Mouse (Mus musculus) heart, embryonic 16.5 days (tissue): ENCODE measurements around the gene Grm8. TPM values are rescaled to one million over a fixed set of nuclear protein-coding genes. Genes with fewer than 3 reads are reported as not detected.

Experiments
- ATAC-seq: fragments of 200-750 bp; cut with Nextera tagmentation; replicated peaks from 2 replicates; pipeline ENCODE4 v1.8.0; 2017; ENCODE audit warnings: moderate number of reproducible peaks; ENCODE audit not compliant: insufficient read depth, low FRiP score; ENCODE audit errors: extremely low read depth
- H3K27ac ChIP-seq: fragments of 300-500 bp; sonication (generic); 2 replicates; pipeline ENCODE4 v1.5.1; 2014; ENCODE audit warnings: mild to moderate bottlenecking, low read length, control low read depth, moderate library complexity
- H3K27me3 ChIP-seq: fragments of 300-500 bp; sonication (generic); 2 replicates; pipeline ENCODE4 v1.6.1; 2014; ENCODE audit warnings: low read length, mixed read lengths; ENCODE audit not compliant: control insufficient read depth, insufficient read depth
- H3K36me3 ChIP-seq: fragments of 300-500 bp; sonication (generic); 2 replicates; pipeline ENCODE4 v1.6.1; 2014; ENCODE audit not compliant: control insufficient read depth, insufficient read depth
- H3K4me1 ChIP-seq: fragments of 300-500 bp; sonication (generic); 2 replicates; pipeline ENCODE4 v1.6.1; 2014; ENCODE audit warnings: low read length, mixed read lengths; ENCODE audit not compliant: control insufficient read depth, insufficient read depth
- H3K4me2 ChIP-seq: fragments of 300-500 bp; sonication (generic); 2 replicates; pipeline ENCODE4 v1.6.1; 2014; ENCODE audit warnings: low read depth, mild to moderate bottlenecking, control low read depth, low read length
- H3K4me3 ChIP-seq: fragments of 300-500 bp; sonication (generic); 2 replicates; pipeline ENCODE4 v1.5.1; 2014; ENCODE audit warnings: mild to moderate bottlenecking, control low read depth, low read length
- H3K9ac ChIP-seq: fragments of 300-500 bp; sonication (generic); 2 replicates; pipeline ENCODE4 v1.6.1; 2014; ENCODE audit warnings: low read length, control low read depth
- H3K9me3 ChIP-seq: fragments of 300-500 bp; sonication (generic); replicated peaks from 2 replicates; pipeline ENCODE4 v1.6.1; 2016; ENCODE audit warnings: low read length; ENCODE audit not compliant: control insufficient read depth
- WGBS: fragments of 180-500 bp; shearing (Covaris S2); extraction: QIAGEN DNeasy Blood & Tissue Kit; methylation state at CpG from one replicate; pipeline ENCODE4 v1.1.7; 2014; 5-methylcytosine and 5-hydroxymethylcytosine counted together
- polyA plus RNA-seq: library from polyadenylated mRNA; unstranded; fragments of >200 nt; fragmentation: Nextera tagmentation; extraction: Ambion mirVana; gene quantifications from 2 replicates; pipeline ENCODE4 v1.2.1, GENCODE M21; 2015

Grm8 gene
- polyA plus RNA-seq, 1 experiment from 2014 or later: 0.25 TPM

GRCm38 (mm10) chr6:28132056-28132455 lies 2.9 kb downstream of the Grm8 start:
- ATAC-seq: no peak
- Histone ChIP-seq H3K4me3 (no peak overlapping the region), H3K9ac (no peak overlapping the region), H3K36me3 (no peaks in the 10 kb centered on the region), H3K27ac (no peak overlapping the region), H3K4me2 (no peak overlapping the region), H3K4me1 (peaks cover 12% of the 10 kb centered on the region), H3K27me3 (peaks cover 58% of the 10 kb centered on the region), H3K9me3 (no peaks in the 10 kb centered on the region)
- WGBS: 19% methylated on average over 4 of the region's 4 CpGs

GRCm38 (mm10) chr6:28128871-28129270 lies 6.1 kb downstream of the Grm8 start:
- no peak overlapping the region for H3K4me2 ChIP-seq
- H3K4me1 ChIP-seq: no peaks in the 10 kb centered on the region; the same call in 1 of the 2 replicates
- peaks cover 37% of the 10 kb centered on the region for H3K27me3 ChIP-seq
- no peak overlapping the region for H3K4me3 ChIP-seq
- no peak for ATAC-seq
- H3K27ac ChIP-seq: no peak overlapping the region
- H3K9me3 ChIP-seq: no peaks in the 10 kb centered on the region
- H3K36me3 ChIP-seq: no peaks in the 10 kb centered on the region
- 83% methylated on average over 4 of the region's 4 CpGs for WGBS
- H3K9ac ChIP-seq: no peak overlapping the region

- Histone ChIP-seq H3K36me3 (no peaks in the 10 kb centered on the region), H3K4me2 (no peak overlapping the region), H3K9me3 (no peaks in the 10 kb centered on the region), H3K4me3 (no peak overlapping the region), H3K4me1 (no peaks in the 10 kb centered on the region), H3K27me3 (no peaks in the 10 kb centered on the region), H3K9ac (no peak overlapping the region), H3K27ac (no peak overlapping the region)
- no peak for ATAC-seq
- WGBS: 78% methylated on average over 2 of the region's 2 CpGs
Observed at GRCm38 (mm10) chr6:28115519-28115918, 19.5 kb downstream of the Grm8 start.

GRCm38 (mm10) chr6:28114916-28115315 lies 20.1 kb downstream of the Grm8 start:
- no peak overlapping the region for H3K9ac ChIP-seq
- H3K4me1 ChIP-seq: no peaks in the 10 kb centered on the region
- 56% methylated on average over 1 of the region's 1 CpGs for WGBS

GRCm38 (mm10) chr6:28111551-28111950 lies 23.4 kb downstream of the Grm8 start:
- H3K9ac ChIP-seq: no peak overlapping the region
- no peak overlapping the region for H3K4me3 ChIP-seq
- no peak overlapping the region for H3K4me2 ChIP-seq
- H3K27me3 ChIP-seq: no peaks in the 10 kb centered on the region
- H3K9me3 ChIP-seq: no peaks in the 10 kb centered on the region
- no peaks in the 10 kb centered on the region for H3K36me3 ChIP-seq
- 87% methylated on average over 8 of the region's 8 CpGs for WGBS
- H3K4me1 ChIP-seq: no peaks in the 10 kb centered on the region
- no peak overlapping the region for H3K27ac ChIP-seq
- no peak for ATAC-seq

More at GRCm38 (mm10) chr6:28114916-28115315, 20.1 kb downstream of the Grm8 start:
- Histone ChIP-seq H3K4me2 (no peak overlapping the region), H3K27me3 (no peaks in the 10 kb centered on the region), H3K36me3 (no peaks in the 10 kb centered on the region), H3K4me3 (no peak overlapping the region), H3K9me3 (no peaks in the 10 kb centered on the region), H3K27ac (no peak overlapping the region)
- ATAC-seq: no peak

GRCm38 (mm10) chr6:28102608-28103316 lies 32.2 kb downstream of the Grm8 start:
- WGBS: 23% methylated on average over 9 of the region's 9 CpGs
- no peaks in the 10 kb centered on the region for H3K4me1 ChIP-seq
- H3K27me3 ChIP-seq: no peaks in the 10 kb centered on the region
- no peak overlapping the region for H3K4me2 ChIP-seq
- ATAC-seq: no peak
- no peaks in the 10 kb centered on the region for H3K36me3 ChIP-seq
- H3K9me3 ChIP-seq: no peaks in the 10 kb centered on the region
- H3K9ac ChIP-seq: no peak overlapping the region
- H3K4me3 ChIP-seq: no peak overlapping the region
- H3K27ac ChIP-seq: no peak overlapping the region

- Histone ChIP-seq H3K27ac (no peak overlapping the region), H3K36me3 (no peaks in the 10 kb centered on the region), H3K9ac (no peak overlapping the region), H3K4me1 (no peaks in the 10 kb centered on the region), H3K9me3 (no peaks in the 10 kb centered on the region), H3K4me2 (no peak overlapping the region), H3K4me3 (no peak overlapping the region), H3K27me3 (no peaks in the 10 kb centered on the region)
- WGBS: 85% methylated on average over 3 of the region's 3 CpGs
- ATAC-seq: no peak
Observed at GRCm38 (mm10) chr6:28100001-28100400, 35.0 kb downstream of the Grm8 start.

- H3K9ac ChIP-seq: no peak overlapping the region
- H3K9me3 ChIP-seq: no peaks in the 10 kb centered on the region
- H3K4me2 ChIP-seq: no peak overlapping the region
- no peaks in the 10 kb centered on the region for H3K36me3 ChIP-seq
- no peaks in the 10 kb centered on the region for H3K27me3 ChIP-seq
- no peaks in the 10 kb centered on the region for H3K4me1 ChIP-seq
- ATAC-seq: no peak
- H3K27ac ChIP-seq: no peak overlapping the region
- H3K4me3 ChIP-seq: no peak overlapping the region
- 82% methylated on average over 6 of the region's 6 CpGs for whole genome bisulfite sequencing
Observed at GRCm38 (mm10) chr6:28092511-28092910, 42.5 kb downstream of the Grm8 start.

GRCm38 (mm10) chr6:28091836-28092235 lies 43.1 kb downstream of the Grm8 start:
- Histone ChIP-seq H3K4me3 (no peak overlapping the region), H3K9me3 (no peaks in the 10 kb centered on the region), H3K27me3 (no peaks in the 10 kb centered on the region), H3K27ac (no peak overlapping the region), H3K4me2 (no peak overlapping the region), H3K9ac (no peak overlapping the region), H3K36me3 (no peaks in the 10 kb centered on the region), H3K4me1 (no peaks in the 10 kb centered on the region)
- WGBS: 78% methylated on average over 3 of the region's 3 CpGs
- ATAC-seq: no peak
